Mouse (Mus musculus): Measurements from ENCODE around the gene Dazap2. TPM values are rescaled to one million over a fixed set of nuclear protein-coding genes. Genes with fewer than 3 reads are reported as not detected.
A peak's percentile ranks its signal among the peaks of the same experiment; 100 is the strongest.
"Not testable (repeated sequence)": the region's sequence is repeated elsewhere in the genome, so short reads cannot be mapped to it uniquely, and the experiment has no call there.

Dazap2 gene
- polyA plus RNA-seq, 1 experiment from 2014 or later, result 228 TPM

- H3K9ac ChIP-seq (ENCODE audit: low read length), result peak overlapping the region; percentile 53
- peaks cover 7% of the 10 kb centered on the region; the same call in 1 of the 2 replicates for H3K4me1 ChIP-seq (replicated peaks; ENCODE audit: control insufficient read depth, insufficient read depth, low read length)
- no peak for ATAC-seq (replicated peaks; ENCODE audit: low FRiP score)
- peak overlapping the region; percentile 90 for H3K4me3 ChIP-seq (ENCODE audit: low read depth, low read length)
- peak overlapping the region; percentile 73 for H3K4me2 ChIP-seq (ENCODE audit: low read depth, low read length, severe bottlenecking)
- no peaks in the 10 kb centered on the region for H3K9me3 ChIP-seq (ENCODE audit: control insufficient read depth, low read length)
- no peak overlapping the region for H3K27ac ChIP-seq (ENCODE audit: low read depth, low read length)
- 11% methylated on average over 43 of the region's 43 CpGs for WGBS
- no peaks in the 10 kb centered on the region for H3K27me3 ChIP-seq (ENCODE audit: control insufficient read depth, insufficient read depth, low read length)
- peak; percentile 60 for DNase-seq (ENCODE audit: low spot score)
- 0 out of 2 replicates have a peak, but pooled peaks cover 8% of the 10 kb centered on the region for H3K36me3 ChIP-seq (ENCODE audit: control insufficient read depth, insufficient read depth, low read length)
Observed at GRCm38 (mm10) chr15:100614218-100614995, 742 bp upstream of the Dazap2 start.

GRCm38 (mm10) chr15:100615825-100616220 lies 674 bp downstream of the Dazap2 start:
- 0 out of 2 replicates have a peak, but pooled peaks cover 8% of the 10 kb centered on the region for H3K36me3 ChIP-seq (ENCODE audit: control insufficient read depth, insufficient read depth, low read length)
- peak overlapping the region; percentile 83 for H3K4me2 ChIP-seq (ENCODE audit: low read depth, low read length, severe bottlenecking)
- peak overlapping the region; percentile 94 for H3K27ac ChIP-seq (ENCODE audit: low read depth, low read length)
- no peaks in the 10 kb centered on the region for H3K27me3 ChIP-seq (ENCODE audit: control insufficient read depth, insufficient read depth, low read length)
- WGBS, result under 1% methylated on average over 31 of the region's 43 CpGs
- no peaks in the 10 kb centered on the region for H3K9me3 ChIP-seq (ENCODE audit: control insufficient read depth, low read length)
- peak; percentile 78 for ATAC-seq (replicated peaks; ENCODE audit: low FRiP score)
- H3K4me1 ChIP-seq (replicated peaks; ENCODE audit: control insufficient read depth, insufficient read depth, low read length), result peaks cover 7% of the 10 kb centered on the region; the same call in 1 of the 2 replicates
- peak overlapping the region; percentile 87 for H3K9ac ChIP-seq (ENCODE audit: low read length)
- peak overlapping the region; percentile 90 for H3K4me3 ChIP-seq (ENCODE audit: low read depth, low read length)
- peak; percentile 94 for DNase-seq (ENCODE audit: low spot score)

- H3K4me1 ChIP-seq (replicated peaks; ENCODE audit: control insufficient read depth, insufficient read depth, low read length), result peaks cover 7% of the 10 kb centered on the region; the same call in 1 of the 2 replicates
- no peaks in the 10 kb centered on the region for H3K9me3 ChIP-seq (ENCODE audit: control insufficient read depth, low read length)
- H3K4me2 ChIP-seq (ENCODE audit: low read depth, low read length, severe bottlenecking), result peak overlapping the region; percentile 83
- 0 out of 2 replicates have a peak, but pooled peaks cover 8% of the 10 kb centered on the region for H3K36me3 ChIP-seq (ENCODE audit: control insufficient read depth, insufficient read depth, low read length)
- H3K27ac ChIP-seq (ENCODE audit: low read depth, low read length), result peak overlapping the region; percentile 94; the same call in 1 of the 2 replicates
- WGBS, result 2% methylated on average over 19 of the region's 19 CpGs
- H3K27me3 ChIP-seq (ENCODE audit: control insufficient read depth, insufficient read depth, low read length), result no peaks in the 10 kb centered on the region
- ATAC-seq (replicated peaks; ENCODE audit: low FRiP score) (peak; percentile 5; the same call in 1 of the 2 replicates), DNase-seq (ENCODE audit: low spot score) (no peak)
- H3K9ac ChIP-seq (ENCODE audit: low read length), result peak overlapping the region; percentile 87
- peak overlapping the region; percentile 90 for H3K4me3 ChIP-seq (ENCODE audit: low read depth, low read length)
Observed at GRCm38 (mm10) chr15:100616221-100616620, 1.1 kb downstream of the Dazap2 start.

GRCm38 (mm10) chr15:100619200-100619599 lies 4.1 kb downstream of the Dazap2 start:
- H3K4me3 ChIP-seq (ENCODE audit: low read depth, low read length), result no peak overlapping the region
- H3K27me3 ChIP-seq (ENCODE audit: control insufficient read depth, insufficient read depth, low read length), result no peaks in the 10 kb centered on the region
- H3K4me1 ChIP-seq (replicated peaks; ENCODE audit: control insufficient read depth, insufficient read depth, low read length), result peaks cover 5% of the 10 kb centered on the region; the same call in 1 of the 2 replicates
- no peak for DNase-seq (ENCODE audit: low spot score)
- no peaks in the 10 kb centered on the region for H3K9me3 ChIP-seq (ENCODE audit: control insufficient read depth, low read length)
- 0 out of 2 replicates have a peak, but pooled peaks cover 8% of the 10 kb centered on the region for H3K36me3 ChIP-seq (ENCODE audit: control insufficient read depth, insufficient read depth, low read length)
- no peak overlapping the region for H3K27ac ChIP-seq (ENCODE audit: low read depth, low read length)
- no peak overlapping the region for H3K4me2 ChIP-seq (ENCODE audit: low read depth, low read length, severe bottlenecking)
- no peak for ATAC-seq (replicated peaks; ENCODE audit: low FRiP score)
- WGBS, result 89% methylated on average over 7 of the region's 7 CpGs
- no peak overlapping the region for H3K9ac ChIP-seq (ENCODE audit: low read length)

GRCm38 (mm10) chr15:100621671-100622070 lies 6.5 kb downstream of the Dazap2 start:
- H3K9me3 ChIP-seq (ENCODE audit: control insufficient read depth, low read length); ATAC-seq (replicated peaks; ENCODE audit: low FRiP score); H3K4me3 ChIP-seq (ENCODE audit: low read depth, low read length); H3K4me1 ChIP-seq (replicated peaks; ENCODE audit: control insufficient read depth, insufficient read depth, low read length); H3K27me3 ChIP-seq (ENCODE audit: control insufficient read depth, insufficient read depth, low read length); H3K9ac ChIP-seq (ENCODE audit: low read length); H3K27ac ChIP-seq (ENCODE audit: low read depth, low read length); H3K4me2 ChIP-seq (ENCODE audit: low read depth, low read length, severe bottlenecking); DNase-seq (ENCODE audit: low spot score); H3K36me3 ChIP-seq (ENCODE audit: control insufficient read depth, insufficient read depth, low read length): not testable (repeated sequence)
- 79% methylated on average over 9 of the region's 9 CpGs for WGBS

- H3K4me3 ChIP-seq (ENCODE audit: low read depth, low read length), result no peak overlapping the region
- H3K9me3 ChIP-seq (ENCODE audit: control insufficient read depth, low read length), result no peaks in the 10 kb centered on the region
- H3K36me3 ChIP-seq (ENCODE audit: control insufficient read depth, insufficient read depth, low read length), result 0 out of 2 replicates have a peak, but pooled peaks cover 8% of the 10 kb centered on the region
- ATAC-seq (replicated peaks; ENCODE audit: low FRiP score), result no peak
- H3K27ac ChIP-seq (ENCODE audit: low read depth, low read length), result no peak overlapping the region
- no peaks in the 10 kb centered on the region for H3K27me3 ChIP-seq (ENCODE audit: control insufficient read depth, insufficient read depth, low read length)
- no peak overlapping the region for H3K9ac ChIP-seq (ENCODE audit: low read length)
- WGBS, result 89% methylated on average over 7 of the region's 7 CpGs
- no peak for DNase-seq (ENCODE audit: low spot score)
- no peaks in the 10 kb centered on the region for H3K4me1 ChIP-seq (replicated peaks; ENCODE audit: control insufficient read depth, insufficient read depth, low read length)
- no peak overlapping the region for H3K4me2 ChIP-seq (ENCODE audit: low read depth, low read length, severe bottlenecking)
Observed at GRCm38 (mm10) chr15:100622164-100622563, 7.0 kb downstream of the Dazap2 start.

GRCm38 (mm10) chr15:100623754-100624153 lies 8.6 kb downstream of the Dazap2 start:
- no peak overlapping the region for H3K27ac ChIP-seq (ENCODE audit: low read depth, low read length)
- H3K27me3 ChIP-seq (ENCODE audit: control insufficient read depth, insufficient read depth, low read length), result no peaks in the 10 kb centered on the region; the same call in 1 of the 2 replicates
- H3K4me3 ChIP-seq (ENCODE audit: low read depth, low read length), result no peak overlapping the region
- ATAC-seq (replicated peaks; ENCODE audit: low FRiP score) (no peak), DNase-seq (ENCODE audit: low spot score) (no peak)
- WGBS, result 89% methylated on average over 9 of the region's 9 CpGs
- peaks cover 5% of the 10 kb centered on the region; the same call in 1 of the 2 replicates for H3K4me1 ChIP-seq (replicated peaks; ENCODE audit: control insufficient read depth, insufficient read depth, low read length)
- no peaks in the 10 kb centered on the region for H3K9me3 ChIP-seq (ENCODE audit: control insufficient read depth, low read length)
- no peak overlapping the region for H3K9ac ChIP-seq (ENCODE audit: low read length)
- H3K36me3 ChIP-seq (ENCODE audit: control insufficient read depth, insufficient read depth, low read length), result 0 out of 2 replicates have a peak, but pooled peaks cover 5% of the 10 kb centered on the region
- H3K4me2 ChIP-seq (ENCODE audit: low read depth, low read length, severe bottlenecking), result no peak overlapping the region

- DNase-seq (ENCODE audit: low spot score), result no peak
- H3K27me3 ChIP-seq (ENCODE audit: control insufficient read depth, insufficient read depth, low read length), result no peaks in the 10 kb centered on the region; the same call in 1 of the 2 replicates
- no peaks in the 10 kb centered on the region for H3K9me3 ChIP-seq (ENCODE audit: control insufficient read depth, low read length)
- H3K9ac ChIP-seq (ENCODE audit: low read length), result no peak overlapping the region
- no peaks in the 10 kb centered on the region for H3K36me3 ChIP-seq (ENCODE audit: control insufficient read depth, insufficient read depth, low read length)
- peaks cover 5% of the 10 kb centered on the region; the same call in 1 of the 2 replicates for H3K4me1 ChIP-seq (replicated peaks; ENCODE audit: control insufficient read depth, insufficient read depth, low read length)
- no peak overlapping the region for H3K27ac ChIP-seq (ENCODE audit: low read depth, low read length)
- H3K4me3 ChIP-seq (ENCODE audit: low read depth, low read length), result no peak overlapping the region
- WGBS, result 87% methylated on average over 3 of the region's 3 CpGs
- no peak overlapping the region for H3K4me2 ChIP-seq (ENCODE audit: low read depth, low read length, severe bottlenecking)
- no peak for ATAC-seq (replicated peaks; ENCODE audit: low FRiP score)
Observed at GRCm38 (mm10) chr15:100624435-100624834, 9.3 kb downstream of the Dazap2 start.
